Mouse (Mus musculus): ENCODE results near the gene Il16. TPM values are rescaled to one million over a fixed set of nuclear protein-coding genes. Genes with fewer than 3 reads are reported as not detected.

The Il16 gene
- polyA plus RNA-seq, 1 experiment from 2014 or later = 1.2 TPM

- H3K27ac ChIP-seq = peak within 1 kb of the TSS; percentile 63
- peak within 1 kb of the TSS; percentile 70 for H3K4me2 ChIP-seq (replicated peaks)
- H3K4me1 ChIP-seq (replicated peaks; ENCODE audit: control insufficient read depth, insufficient read depth, low read length) = peaks cover 8% of the 10 kb centered on the region
- DNase-seq (ENCODE audit: low spot score) = peak; percentile 91
- H3K9ac ChIP-seq = peak within 1 kb of the TSS; percentile 64
- no peaks in the 10 kb centered on the region for H3K27me3 ChIP-seq (ENCODE audit: control insufficient read depth, insufficient read depth, low read length)
- no peaks in the 10 kb centered on the region for H3K36me3 ChIP-seq (replicated peaks; ENCODE audit: control insufficient read depth, insufficient read depth)
- under 1% methylated on average over 35 of the region's 35 CpGs for WGBS
- H3K4me3 ChIP-seq (replicated peaks; ENCODE audit: low read length) = peak within 1 kb of the TSS; percentile 52
- peak; percentile 98 for ATAC-seq (ENCODE audit: low FRiP score)
- no peaks in the 10 kb centered on the region for H3K9me3 ChIP-seq (ENCODE audit: control insufficient read depth, low read length)
These were observed 113.5 kb downstream of the Il16 start, which contains the start of gene Stard5 for GRCm38 (mm10) chr7:83631828-83632681. TSS of gene Stard5 (plus strand) at chr7:83631959.

GRCm38 (mm10) chr7:83631073-83631827 lies 114.3 kb downstream of the Il16 start:
- peak; percentile 29 for DNase-seq (ENCODE audit: low spot score)
- H3K9ac ChIP-seq = peak overlapping the region; percentile 64

GRCm38 (mm10) chr7:83627369-83627768 lies 118.2 kb downstream of the Il16 start:
- H3K4me3 ChIP-seq (replicated peaks; ENCODE audit: low read length) = no peak overlapping the region
- H3K27me3 ChIP-seq (ENCODE audit: control insufficient read depth, insufficient read depth, low read length) = no peaks in the 10 kb centered on the region
- no peak overlapping the region for H3K27ac ChIP-seq
- ATAC-seq (ENCODE audit: low FRiP score) = no peak
- no peak overlapping the region for H3K9ac ChIP-seq
- no peak for DNase-seq (ENCODE audit: low spot score)
- H3K4me2 ChIP-seq (replicated peaks) = no peak overlapping the region
- no peaks in the 10 kb centered on the region for H3K9me3 ChIP-seq (ENCODE audit: control insufficient read depth, low read length)
- 88% methylated on average over 4 of the region's 4 CpGs for WGBS
- peaks cover 8% of the 10 kb centered on the region for H3K4me1 ChIP-seq (replicated peaks; ENCODE audit: control insufficient read depth, insufficient read depth, low read length)
- no peaks in the 10 kb centered on the region for H3K36me3 ChIP-seq (replicated peaks; ENCODE audit: control insufficient read depth, insufficient read depth)

More at GRCm38 (mm10) chr7:83631073-83631827, 114.3 kb downstream of the Il16 start:
- H3K27me3 ChIP-seq (ENCODE audit: control insufficient read depth, insufficient read depth, low read length) = no peaks in the 10 kb centered on the region
- H3K36me3 ChIP-seq (replicated peaks; ENCODE audit: control insufficient read depth, insufficient read depth) = no peaks in the 10 kb centered on the region
- H3K27ac ChIP-seq = peak overlapping the region; percentile 63
- no peaks in the 10 kb centered on the region for H3K9me3 ChIP-seq (ENCODE audit: control insufficient read depth, low read length)
- H3K4me3 ChIP-seq (replicated peaks; ENCODE audit: low read length) = peak overlapping the region; percentile 52
- peak; percentile 35; the same call in 1 of the 2 replicates for ATAC-seq (ENCODE audit: low FRiP score)
- 16% methylated on average over 11 of the region's 11 CpGs for WGBS
- peak overlapping the region; percentile 70 for H3K4me2 ChIP-seq (replicated peaks)
- peaks cover 8% of the 10 kb centered on the region for H3K4me1 ChIP-seq (replicated peaks; ENCODE audit: control insufficient read depth, insufficient read depth, low read length)

- Histone ChIP-seq H3K27ac (no peak overlapping the region), H3K27me3 (ENCODE audit: control insufficient read depth, insufficient read depth, low read length) (no peaks in the 10 kb centered on the region), H3K9ac (no peak overlapping the region), H3K4me3 (replicated peaks; ENCODE audit: low read length) (no peak overlapping the region), H3K4me1 (replicated peaks; ENCODE audit: control insufficient read depth, insufficient read depth, low read length) (peaks cover 8% of the 10 kb centered on the region), H3K9me3 (ENCODE audit: control insufficient read depth, low read length) (no peaks in the 10 kb centered on the region), H3K4me2 (replicated peaks) (no peak overlapping the region), H3K36me3 (replicated peaks; ENCODE audit: control insufficient read depth, insufficient read depth) (no peaks in the 10 kb centered on the region)
- WGBS = 92% methylated on average over 8 of the region's 8 CpGs
- ATAC-seq (ENCODE audit: low FRiP score) (no peak), DNase-seq (ENCODE audit: low spot score) (no peak)
These were observed 118.8 kb downstream of the Il16 start for GRCm38 (mm10) chr7:83626557-83627257.

GRCm38 (mm10) chr7:83624065-83624464 lies 121.5 kb downstream of the Il16 start:
- 76% methylated on average over 1 of the region's 1 CpGs for WGBS

GRCm38 (mm10) chr7:83622582-83622981 lies 122.9 kb downstream of the Il16 start:
- no peak for ATAC-seq (ENCODE audit: low FRiP score)
- no peak overlapping the region for H3K4me3 ChIP-seq (replicated peaks; ENCODE audit: low read length)
- DNase-seq (ENCODE audit: low spot score) = no peak
- 93% methylated on average over 6 of the region's 6 CpGs for WGBS
- H3K9me3 ChIP-seq (ENCODE audit: control insufficient read depth, low read length) = no peaks in the 10 kb centered on the region
- H3K27me3 ChIP-seq (ENCODE audit: control insufficient read depth, insufficient read depth, low read length) = no peaks in the 10 kb centered on the region
- H3K4me2 ChIP-seq (replicated peaks) = no peak overlapping the region
- H3K9ac ChIP-seq = no peak overlapping the region
- no peaks in the 10 kb centered on the region for H3K36me3 ChIP-seq (replicated peaks; ENCODE audit: control insufficient read depth, insufficient read depth)
- no peak overlapping the region for H3K27ac ChIP-seq
- H3K4me1 ChIP-seq (replicated peaks; ENCODE audit: control insufficient read depth, insufficient read depth, low read length) = no peaks in the 10 kb centered on the region

More at GRCm38 (mm10) chr7:83624065-83624464, 121.5 kb downstream of the Il16 start:
- Histone ChIP-seq H3K9me3 (ENCODE audit: control insufficient read depth, low read length) (no peaks in the 10 kb centered on the region), H3K4me1 (replicated peaks; ENCODE audit: control insufficient read depth, insufficient read depth, low read length) (no peaks in the 10 kb centered on the region), H3K36me3 (replicated peaks; ENCODE audit: control insufficient read depth, insufficient read depth) (no peaks in the 10 kb centered on the region), H3K27ac (no peak overlapping the region), H3K27me3 (ENCODE audit: control insufficient read depth, insufficient read depth, low read length) (no peaks in the 10 kb centered on the region), H3K9ac (no peak overlapping the region), H3K4me2 (replicated peaks) (no peak overlapping the region), H3K4me3 (replicated peaks; ENCODE audit: low read length) (no peak overlapping the region)
- ATAC-seq (ENCODE audit: low FRiP score) (no peak), DNase-seq (ENCODE audit: low spot score) (no peak)

- no peak overlapping the region for H3K9ac ChIP-seq
- no peak overlapping the region for H3K27ac ChIP-seq
- H3K9me3 ChIP-seq (ENCODE audit: control insufficient read depth, low read length) = no peaks in the 10 kb centered on the region
- ATAC-seq (ENCODE audit: low FRiP score) (no peak), DNase-seq (ENCODE audit: low spot score) (no peak)
- H3K4me2 ChIP-seq (replicated peaks) = no peak overlapping the region
- WGBS = 87% methylated on average over 1 of the region's 1 CpGs
- no peaks in the 10 kb centered on the region for H3K4me1 ChIP-seq (replicated peaks; ENCODE audit: control insufficient read depth, insufficient read depth, low read length)
- H3K4me3 ChIP-seq (replicated peaks; ENCODE audit: low read length) = no peak overlapping the region
- H3K36me3 ChIP-seq (replicated peaks; ENCODE audit: control insufficient read depth, insufficient read depth) = no peaks in the 10 kb centered on the region
- H3K27me3 ChIP-seq (ENCODE audit: control insufficient read depth, insufficient read depth, low read length) = no peaks in the 10 kb centered on the region
These were observed 126.8 kb downstream of the Il16 start for GRCm38 (mm10) chr7:83618709-83619108.

- Histone ChIP-seq H3K4me3 (replicated peaks; ENCODE audit: low read length) (no peak overlapping the region), H3K4me2 (replicated peaks) (no peak overlapping the region), H3K9me3 (ENCODE audit: control insufficient read depth, low read length) (no peaks in the 10 kb centered on the region), H3K4me1 (replicated peaks; ENCODE audit: control insufficient read depth, insufficient read depth, low read length) (no peaks in the 10 kb centered on the region), H3K36me3 (replicated peaks; ENCODE audit: control insufficient read depth, insufficient read depth) (no peaks in the 10 kb centered on the region), H3K9ac (no peak overlapping the region), H3K27me3 (ENCODE audit: control insufficient read depth, insufficient read depth, low read length) (no peaks in the 10 kb centered on the region), H3K27ac (no peak overlapping the region)
- ATAC-seq (ENCODE audit: low FRiP score) (no peak), DNase-seq (ENCODE audit: low spot score) (no peak)
- WGBS = 89% methylated on average over 3 of the region's 3 CpGs
These were observed 129.3 kb downstream of the Il16 start for GRCm38 (mm10) chr7:83616268-83616667.

GRCm38 (mm10) chr7:83615815-83616214 lies 129.7 kb downstream of the Il16 start:
- WGBS = 90% methylated on average over 8 of the region's 8 CpGs
- Histone ChIP-seq H3K4me2 (replicated peaks) (no peak overlapping the region), H3K4me1 (replicated peaks; ENCODE audit: control insufficient read depth, insufficient read depth, low read length) (no peaks in the 10 kb centered on the region), H3K4me3 (replicated peaks; ENCODE audit: low read length) (no peak overlapping the region), H3K9me3 (ENCODE audit: control insufficient read depth, low read length) (no peaks in the 10 kb centered on the region), H3K27ac (no peak overlapping the region), H3K36me3 (replicated peaks; ENCODE audit: control insufficient read depth, insufficient read depth) (no peaks in the 10 kb centered on the region), H3K9ac (no peak overlapping the region), H3K27me3 (ENCODE audit: control insufficient read depth, insufficient read depth, low read length) (no peaks in the 10 kb centered on the region)
- DNase-seq (ENCODE audit: low spot score) = no peak
- ATAC-seq (ENCODE audit: low FRiP score) = no peak

Data from hindbrain, embryonic 14.5 days (tissue).